Mouse (Mus musculus) ES-E14 (cell line): Measurements from ENCODE around the gene Ccl2.
A peak's percentile ranks its signal among the peaks of the same experiment; 100 is the strongest.

Source experiments
- CHD2 ChIP-seq: IDR thresholded peaks from 2 replicates; pipeline ENCODE4 v1.6.1; 2014; ENCODE audit warnings: mild to moderate bottlenecking, low read depth, low read length, inconsistent platforms
- HCFC1 ChIP-seq: IDR thresholded peaks from 2 replicates; pipeline ENCODE4 v1.6.1; 2012; ENCODE audit warnings: low read length, inconsistent platforms, borderline replicate concordance; ENCODE audit not compliant: insufficient read depth
- MAFK ChIP-seq: IDR thresholded peaks from 2 replicates; pipeline ENCODE4 v1.6.1; 2014; ENCODE audit warnings: mild to moderate bottlenecking, low read depth, low read length, inconsistent platforms; ENCODE audit not compliant: insufficient read depth
- ZNF384 ChIP-seq: IDR thresholded peaks from 2 replicates; pipeline ENCODE4 v1.6.1; 2012; ENCODE audit warnings: low read depth, low read length, inconsistent platforms

- TF ChIP-seq ZNF384: no peak
- no peak for TF ChIP-seq CHD2
- TF ChIP-seq MAFK: 0 out of 2 replicates have a peak, but pooled peaks have one; percentile 9
- no peak for TF ChIP-seq HCFC1
These were observed 12.5 kb downstream of the Ccl2 start for GRCm38 (mm10) chr11:82047746-82048415.
